Mouse (Mus musculus): ENCODE measurements around the gene Tdp2. TPM values are rescaled to one million over a fixed set of nuclear protein-coding genes. Genes with fewer than 3 reads are reported as not detected.
"Not testable (repeated sequence)": the region's sequence is repeated elsewhere in the genome, so short reads cannot be mapped to it uniquely, and the experiment has no call there.

Tdp2 gene
- polyA plus RNA-seq, 1 experiment from 2014 or later = 75.0 TPM

GRCm38 (mm10) chr13:24832131-24832810 is 792 bp downstream of the Tdp2 start:
- H3K9ac ChIP-seq = peak overlapping the region; percentile 94
- 5% methylated on average over 21 of the region's 21 CpGs for WGBS
- H3K36me3 ChIP-seq (replicated peaks) = peaks cover 2% of the 10 kb centered on the region; the same call in 1 of the 2 replicates

GRCm38 (mm10) chr13:24832811-24833155 is 1.3 kb downstream of the Tdp2 start:
- Histone ChIP-seq H3K9ac (peak overlapping the region; percentile 94), H3K4me1 (peaks cover 25% of the 10 kb centered on the region), H3K9me3 (no peaks in the 10 kb centered on the region), H3K27me3 (no peaks in the 10 kb centered on the region), H3K36me3 (replicated peaks) (peaks cover 2% of the 10 kb centered on the region; the same call in 1 of the 2 replicates), H3K4me3 (replicated peaks) (peak overlapping the region; percentile 90), H3K4me2 (peak overlapping the region; percentile 71), H3K27ac (no peak overlapping the region)
- no peak for ATAC-seq (ENCODE audit: low FRiP score)
- 65% methylated on average over 2 of the region's 2 CpGs for WGBS

More at GRCm38 (mm10) chr13:24832131-24832810, 792 bp downstream of the Tdp2 start:
- H3K9me3 ChIP-seq = no peaks in the 10 kb centered on the region
- peak overlapping the region; percentile 91 for H3K27ac ChIP-seq
- ATAC-seq (ENCODE audit: low FRiP score) = peak; percentile 27; the same call in 1 of the 2 replicates
- H3K4me3 ChIP-seq (replicated peaks) = peak overlapping the region; percentile 90
- H3K27me3 ChIP-seq = no peaks in the 10 kb centered on the region
- H3K4me1 ChIP-seq = peaks cover 25% of the 10 kb centered on the region
- peak overlapping the region; percentile 71 for H3K4me2 ChIP-seq

GRCm38 (mm10) chr13:24837765-24838164 is 6.3 kb downstream of the Tdp2 start:
- not testable (repeated sequence) for H3K9me3 ChIP-seq; H3K4me2 ChIP-seq; H3K4me3 ChIP-seq (replicated peaks); H3K9ac ChIP-seq; ATAC-seq (ENCODE audit: low FRiP score); H3K27ac ChIP-seq; H3K27me3 ChIP-seq
- Histone ChIP-seq H3K36me3 (replicated peaks) (peaks cover 28% of the 10 kb centered on the region), H3K4me1 (peaks cover 14% of the 10 kb centered on the region)
- 93% methylated on average over 8 of the region's 8 CpGs for WGBS

- Histone ChIP-seq H3K27ac (no peak overlapping the region), H3K27me3 (no peaks in the 10 kb centered on the region), H3K9ac (no peak overlapping the region), H3K4me1 (peaks cover 8% of the 10 kb centered on the region), H3K4me2 (no peak overlapping the region), H3K4me3 (replicated peaks) (no peak overlapping the region), H3K36me3 (replicated peaks) (peaks cover 28% of the 10 kb centered on the region), H3K9me3 (no peaks in the 10 kb centered on the region)
- no peak for ATAC-seq (ENCODE audit: low FRiP score)
- WGBS = 88% methylated on average over 3 of the region's 3 CpGs
Observed at GRCm38 (mm10) chr13:24839831-24840230, 8.4 kb downstream of the Tdp2 start.

GRCm38 (mm10) chr13:24841702-24842101 is 10.2 kb downstream of the Tdp2 start:
- 96% methylated on average over 3 of the region's 3 CpGs for WGBS
- H3K27ac ChIP-seq = no peak overlapping the region
- H3K4me1 ChIP-seq = peaks cover 12% of the 10 kb centered on the region
- H3K27me3 ChIP-seq = no peaks in the 10 kb centered on the region
- ATAC-seq (ENCODE audit: low FRiP score) = no peak
- no peak overlapping the region for H3K9ac ChIP-seq
- H3K4me2 ChIP-seq = no peak overlapping the region
- peaks cover 26% of the 10 kb centered on the region for H3K36me3 ChIP-seq (replicated peaks)
- H3K4me3 ChIP-seq (replicated peaks) = no peak overlapping the region
- H3K9me3 ChIP-seq = no peaks in the 10 kb centered on the region

- peak within 1 kb of the TSS; percentile 56 for H3K4me3 ChIP-seq (replicated peaks)
- peak within 1 kb of the TSS; percentile 91 for H3K4me2 ChIP-seq
- 9% methylated on average over 40 of the region's 40 CpGs for WGBS
- H3K9ac ChIP-seq = peak within 1 kb of the TSS; percentile 54
- peak; percentile 95 for ATAC-seq (ENCODE audit: low FRiP score)
- no peaks in the 10 kb centered on the region for H3K27me3 ChIP-seq
- H3K4me1 ChIP-seq = peaks cover 12% of the 10 kb centered on the region
- no peaks in the 10 kb centered on the region for H3K9me3 ChIP-seq
- H3K36me3 ChIP-seq (replicated peaks) = peaks cover 11% of the 10 kb centered on the region
- H3K27ac ChIP-seq = no peak within 1 kb of the TSS
Observed at GRCm38 (mm10) chr13:24844983-24845955, 13.8 kb downstream of the Tdp2 start, which contains the start of gene D130043K22Rik. Gene D130043K22Rik, plus strand, starts transcription at chr13:24845135.

- H3K9me3 ChIP-seq = no peaks in the 10 kb centered on the region
- H3K9ac ChIP-seq = no peak overlapping the region
- WGBS = 88% methylated on average over 4 of the region's 4 CpGs
- H3K4me2 ChIP-seq = no peak overlapping the region
- H3K36me3 ChIP-seq (replicated peaks) = no peaks in the 10 kb centered on the region
- H3K4me1 ChIP-seq = peaks cover 9% of the 10 kb centered on the region
- no peaks in the 10 kb centered on the region for H3K27me3 ChIP-seq
- no peak overlapping the region for H3K4me3 ChIP-seq (replicated peaks)
- no peak overlapping the region for H3K27ac ChIP-seq
- no peak for ATAC-seq (ENCODE audit: low FRiP score)
Observed at GRCm38 (mm10) chr13:24849318-24849717, 17.8 kb downstream of the Tdp2 start.

- Histone ChIP-seq H3K36me3 (replicated peaks) (no peaks in the 10 kb centered on the region), H3K4me1 (no peaks in the 10 kb centered on the region), H3K9ac (no peak overlapping the region), H3K27ac (no peak overlapping the region), H3K4me3 (replicated peaks) (no peak overlapping the region), H3K27me3 (no peaks in the 10 kb centered on the region), H3K9me3 (no peaks in the 10 kb centered on the region), H3K4me2 (no peak overlapping the region)
- no peak for ATAC-seq (ENCODE audit: low FRiP score)
- 89% methylated on average over 2 of the region's 2 CpGs for WGBS
Observed at GRCm38 (mm10) chr13:24851989-24852388, 20.5 kb downstream of the Tdp2 start.

- H3K9me3 ChIP-seq = no peaks in the 10 kb centered on the region
- no peak overlapping the region for H3K4me2 ChIP-seq
- H3K4me1 ChIP-seq = no peaks in the 10 kb centered on the region
- no peak overlapping the region for H3K4me3 ChIP-seq (replicated peaks)
- no peak for ATAC-seq (ENCODE audit: low FRiP score)
- no peak overlapping the region for H3K27ac ChIP-seq
- H3K27me3 ChIP-seq = no peaks in the 10 kb centered on the region
- no peaks in the 10 kb centered on the region for H3K36me3 ChIP-seq (replicated peaks)
- WGBS = 84% methylated on average over 3 of the region's 3 CpGs
- no peak overlapping the region for H3K9ac ChIP-seq
Observed at GRCm38 (mm10) chr13:24852570-24852969, 21.1 kb downstream of the Tdp2 start.

GRCm38 (mm10) chr13:24859115-24859514 is 27.6 kb downstream of the Tdp2 start:
- Histone ChIP-seq H3K4me2 (no peak overlapping the region), H3K4me3 (replicated peaks) (no peak overlapping the region), H3K9me3 (no peaks in the 10 kb centered on the region), H3K9ac (no peak overlapping the region), H3K4me1 (no peaks in the 10 kb centered on the region), H3K36me3 (replicated peaks) (no peaks in the 10 kb centered on the region), H3K27ac (no peak overlapping the region), H3K27me3 (no peaks in the 10 kb centered on the region)
- no peak for ATAC-seq (ENCODE audit: low FRiP score)

- no peak for ATAC-seq (ENCODE audit: low FRiP score)
- Histone ChIP-seq H3K27me3 (no peaks in the 10 kb centered on the region), H3K4me2 (no peak overlapping the region), H3K9ac (no peak overlapping the region), H3K4me1 (no peaks in the 10 kb centered on the region), H3K27ac (no peak overlapping the region), H3K4me3 (replicated peaks) (no peak overlapping the region), H3K36me3 (replicated peaks) (no peaks in the 10 kb centered on the region), H3K9me3 (no peaks in the 10 kb centered on the region)
- WGBS = 84% methylated on average over 12 of the region's 12 CpGs
Observed at GRCm38 (mm10) chr13:24861084-24861483, 29.6 kb downstream of the Tdp2 start.

GRCm38 (mm10) chr13:24862021-24862420 is 30.5 kb downstream of the Tdp2 start:
- Histone ChIP-seq H3K36me3 (replicated peaks) (no peaks in the 10 kb centered on the region), H3K4me3 (replicated peaks) (no peak overlapping the region), H3K27ac (no peak overlapping the region), H3K9ac (no peak overlapping the region), H3K4me2 (no peak overlapping the region), H3K9me3 (no peaks in the 10 kb centered on the region), H3K27me3 (no peaks in the 10 kb centered on the region), H3K4me1 (no peaks in the 10 kb centered on the region)
- no peak for ATAC-seq (ENCODE audit: low FRiP score)
- WGBS = 85% methylated on average over 7 of the region's 7 CpGs
